Mouse (Mus musculus) granulocyte monocyte progenitor cell, adult 5-6 weeks (primary cell): ENCODE data around the gene Sbp. TPM values are rescaled to one million over a fixed set of nuclear protein-coding genes. Genes with fewer than 3 reads are reported as not detected.
"Not testable (repeated sequence)": the region's sequence is repeated elsewhere in the genome, so short reads cannot be mapped to it uniquely, and the experiment has no call there.

Experiments used
- ATAC-seq: replicated peaks from 2 replicates; pipeline ENCODE4 v1.8.0; 2016; ENCODE audit warnings: mild to moderate bottlenecking, moderate TSS enrichment, inconsistent platforms; ENCODE audit not compliant: poor library complexity, severe bottlenecking
- total RNA-seq, 2 experiments: library from RNA; stranded (forward) in 1 of 2; stranded (reverse) in 1 of 2; fragments of 200-712, 200-1000 nt in 1 of 2; fragments of >200 nt in 1 of 2; fragmentation: Nextera tagmentation in 1 of 2; gene quantifications; 2 replicates each; pipeline ENCODE4 v1.2.3; 2014 to 2017

Sbp gene
- total RNA-seq (2014; fragmentation: Nextera tagmentation) (not detected in 2 replicates), total RNA-seq (2017) (not detected in 2 replicates)

GRCm38 (mm10) chr17:23941372-23941771, at the start of gene Sbp:
Gene Sbp (plus strand): TSS chr17:23941672.
- ATAC-seq = no peak

DNA sequence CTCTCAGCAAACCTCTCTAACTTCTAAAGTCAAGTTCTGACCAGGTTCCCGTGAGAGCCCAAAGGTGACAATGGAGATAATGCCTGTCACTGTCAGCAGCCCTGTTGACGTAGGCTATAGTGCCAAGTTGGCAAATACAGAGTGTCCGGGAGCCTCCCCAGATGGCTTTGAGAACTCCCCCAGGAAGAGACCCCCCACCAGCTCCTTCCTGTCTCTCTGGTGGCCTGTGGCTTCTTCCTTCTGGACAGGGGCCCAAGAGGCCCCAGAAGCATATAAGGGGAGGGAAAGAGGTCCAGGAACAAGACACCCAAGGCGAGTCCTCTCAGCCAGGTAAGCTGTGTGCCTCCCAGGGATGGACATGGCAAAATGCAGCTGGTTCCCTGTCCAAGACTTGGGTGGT, 24.3 kb upstream of the Sbp start, which contains the start of gene Dcpp3:
TSS of gene Dcpp3 (plus strand) at position 301 of the 400 bp plus-strand sequence.
- not testable (repeated sequence) for ATAC-seq

GRCm38 (mm10) chr17:23924531-23925007, 16.9 kb upstream of the Sbp start:
- peak; percentile 98 for ATAC-seq

GRCm38 (mm10) chr17:23925090-23925493, 16.4 kb upstream of the Sbp start:
- ATAC-seq = peak; percentile 46

DNA sequence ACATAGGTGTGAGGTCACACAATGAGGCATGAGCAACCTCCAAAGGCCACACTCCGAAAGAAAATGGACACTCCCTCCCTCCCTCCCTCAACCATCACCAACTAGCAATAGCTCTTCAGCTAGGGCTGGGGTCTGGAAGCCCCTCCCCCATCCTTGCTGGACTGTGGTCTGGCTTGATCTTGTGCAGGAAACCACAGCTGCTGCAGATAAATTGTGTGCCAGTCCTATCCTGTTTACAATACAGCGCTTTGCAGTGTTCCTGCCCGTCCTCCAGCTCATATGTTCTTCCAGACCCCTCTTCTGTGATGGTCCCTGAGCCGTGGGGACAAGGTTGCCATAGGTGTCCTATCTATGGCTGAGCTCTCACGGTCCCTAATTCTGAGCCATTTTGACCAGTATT, 10.3 kb upstream of the Sbp start:
- ATAC-seq = no peak

DNA sequence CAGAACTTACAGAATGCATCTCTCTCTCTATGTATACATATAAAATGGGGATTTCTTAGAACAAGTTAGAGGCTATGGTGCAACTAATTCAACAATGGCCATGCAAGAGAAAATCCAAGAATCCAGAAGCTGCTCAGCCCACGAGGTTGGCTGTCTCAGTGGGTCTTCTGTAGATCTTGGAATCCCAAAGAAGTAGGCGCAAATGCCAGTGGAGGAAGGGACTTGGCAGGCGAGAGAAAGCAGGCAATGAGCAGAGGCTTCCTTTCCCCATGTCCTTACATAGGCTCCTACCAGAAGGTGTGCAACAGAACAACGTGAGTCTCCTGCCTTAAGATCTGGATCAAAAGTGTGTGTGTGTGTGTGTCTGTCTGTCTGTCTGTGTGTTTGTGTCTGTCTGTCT, 6.0 kb downstream of the Sbp start:
- not testable (repeated sequence) for ATAC-seq

GRCm38 (mm10) chr17:23949068-23949467, 7.6 kb downstream of the Sbp start:
- no peak for ATAC-seq

DNA sequence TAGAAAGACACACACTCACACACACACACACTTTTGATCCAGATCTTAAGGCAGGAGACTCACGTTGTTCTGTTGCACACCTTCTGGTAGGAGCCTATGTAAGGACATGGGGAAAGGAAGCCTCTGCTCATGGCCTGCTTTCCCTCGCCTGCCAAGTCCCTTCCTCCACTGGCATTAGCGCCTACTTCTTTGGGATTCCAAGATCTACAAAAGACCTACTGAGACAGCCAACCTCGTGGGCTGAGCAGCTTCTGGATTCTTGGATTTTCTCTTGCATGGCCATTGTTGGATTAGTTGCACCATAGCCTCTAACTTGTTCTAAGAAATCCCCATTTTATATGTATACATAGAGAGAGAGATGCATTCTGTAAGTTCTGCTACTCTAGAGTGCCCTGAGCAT, 9.4 kb downstream of the Sbp start:
- not testable (repeated sequence) for ATAC-seq

GRCm38 (mm10) chr17:23955174-23955573, 13.7 kb downstream of the Sbp start, which contains the start of gene Sbpl:
Gene Sbpl (minus strand): TSS chr17:23955274.
- ATAC-seq = no peak

GRCm38 (mm10) chr17:23960084-23960738, 18.7 kb downstream of the Sbp start:
- peak; percentile 92 for ATAC-seq

DNA sequence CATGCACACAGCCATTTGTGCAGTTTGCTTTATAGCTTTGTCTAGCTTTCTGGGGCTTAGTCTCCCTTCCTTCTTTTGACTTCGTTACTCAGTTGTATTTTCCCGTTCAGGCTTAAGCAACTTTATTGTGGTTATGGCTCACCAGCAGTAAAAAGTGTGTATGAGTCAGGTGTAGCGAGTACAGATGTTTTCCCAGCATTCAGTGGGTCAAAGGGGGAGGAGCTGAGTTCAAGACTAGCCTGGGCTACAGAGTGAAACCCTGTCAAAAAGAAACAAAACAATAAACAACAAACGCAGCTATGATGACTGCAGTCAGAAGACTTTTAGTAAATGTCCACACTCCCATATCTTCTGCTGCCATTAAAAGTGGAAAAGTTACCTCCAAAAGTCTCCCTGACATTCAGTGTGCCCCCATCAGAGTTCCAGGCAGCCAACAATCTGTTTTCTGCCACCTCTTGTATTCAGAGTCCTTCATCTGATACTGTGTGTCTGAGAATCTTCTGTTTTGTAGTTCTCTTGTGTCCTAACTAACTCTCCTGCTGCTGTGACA, 20.2 kb downstream of the Sbp start:
- ATAC-seq = peak; percentile 31; the same call in 1 of the 2 replicates

GRCm38 (mm10) chr17:23965805-23966425, 24.4 kb downstream of the Sbp start:
- no peak for ATAC-seq

GRCm38 (mm10) chr17:23966658-23967401, 25.4 kb downstream of the Sbp start:
- ATAC-seq = peak; percentile 83

DNA sequence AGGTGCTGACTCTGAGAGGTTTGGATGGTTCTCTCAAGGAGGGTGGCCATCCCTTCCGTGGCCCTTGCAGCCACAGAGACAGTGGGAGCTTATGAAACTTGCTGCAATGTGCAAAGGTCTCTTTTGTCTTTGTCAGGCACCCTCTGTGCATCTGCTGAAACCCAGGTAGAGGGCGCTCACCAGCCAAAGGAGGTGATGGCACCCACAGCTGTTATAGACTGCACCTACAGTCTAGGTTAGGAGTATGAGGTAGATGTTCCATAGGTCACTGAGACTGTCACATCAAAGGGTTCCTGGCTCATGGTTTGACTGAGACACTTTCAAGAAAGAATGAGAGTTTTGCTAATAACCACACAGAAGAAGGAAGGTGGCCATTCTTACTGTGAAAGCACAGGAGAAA, 27.3 kb downstream of the Sbp start:
- no peak for ATAC-seq

DNA sequence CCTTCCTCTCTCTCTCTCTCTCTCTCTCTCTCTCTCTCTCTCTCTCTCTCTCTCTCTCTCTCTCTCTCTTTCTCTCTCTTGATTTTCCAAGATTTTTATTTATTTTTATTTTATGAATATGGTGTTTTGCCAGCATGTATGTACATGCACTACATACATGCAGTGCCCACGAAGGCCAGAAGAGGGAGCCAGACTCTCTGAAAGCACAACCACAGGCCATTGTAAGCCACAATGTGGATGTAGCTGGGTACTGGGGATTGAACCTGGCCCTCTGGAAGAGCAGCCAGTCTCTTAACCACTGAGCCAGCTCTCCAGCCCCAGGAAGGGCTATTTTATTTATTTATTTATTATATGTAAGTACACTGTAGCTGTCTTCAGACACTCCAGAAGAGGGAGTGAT, 27.8 kb downstream of the Sbp start:
- peak; percentile 59 for ATAC-seq

DNA sequence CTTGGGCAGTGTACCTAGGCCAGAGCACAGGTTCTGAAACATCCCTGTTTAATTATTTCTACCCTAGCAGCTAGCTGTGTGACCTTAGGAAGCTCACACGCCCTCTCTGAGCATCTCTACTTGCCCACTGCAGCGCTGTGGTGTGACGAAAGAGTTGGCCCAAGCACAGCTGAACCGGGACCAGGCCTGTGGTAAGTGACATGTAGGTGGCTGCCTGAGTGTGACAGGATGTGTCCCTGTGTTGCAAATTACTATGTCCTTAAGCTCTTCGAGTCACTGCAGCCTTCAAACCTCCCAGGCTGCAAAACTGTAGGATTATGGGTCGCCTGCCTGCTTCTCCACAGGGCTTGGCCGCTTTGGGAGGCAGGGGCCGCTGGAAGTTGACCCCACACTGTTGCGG, 29.8 kb downstream of the Sbp start:
- ATAC-seq = no peak

GRCm38 (mm10) chr17:23976665-23977064, 35.2 kb downstream of the Sbp start:
- ATAC-seq = no peak

DNA sequence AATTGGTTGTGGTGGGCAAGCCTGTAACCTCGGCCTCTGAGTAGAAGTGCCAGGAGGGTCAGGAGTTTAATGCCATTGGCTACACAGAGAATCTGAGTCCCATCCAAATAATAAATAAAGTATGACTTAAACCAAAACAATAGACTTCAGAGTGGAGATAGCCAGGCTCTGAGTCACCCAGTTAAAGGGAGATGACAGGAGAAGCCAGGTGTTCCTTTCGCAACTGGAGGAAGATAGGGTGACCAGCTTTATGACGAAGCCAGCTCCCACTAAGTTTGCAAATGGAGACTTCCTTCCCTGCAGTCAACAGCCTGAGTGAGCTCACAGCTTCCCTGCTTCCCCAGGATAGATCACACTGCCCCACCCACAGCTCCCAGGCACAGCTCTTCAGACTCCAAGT, 38.0 kb downstream of the Sbp start:
- peak; percentile 54 for ATAC-seq

DNA sequence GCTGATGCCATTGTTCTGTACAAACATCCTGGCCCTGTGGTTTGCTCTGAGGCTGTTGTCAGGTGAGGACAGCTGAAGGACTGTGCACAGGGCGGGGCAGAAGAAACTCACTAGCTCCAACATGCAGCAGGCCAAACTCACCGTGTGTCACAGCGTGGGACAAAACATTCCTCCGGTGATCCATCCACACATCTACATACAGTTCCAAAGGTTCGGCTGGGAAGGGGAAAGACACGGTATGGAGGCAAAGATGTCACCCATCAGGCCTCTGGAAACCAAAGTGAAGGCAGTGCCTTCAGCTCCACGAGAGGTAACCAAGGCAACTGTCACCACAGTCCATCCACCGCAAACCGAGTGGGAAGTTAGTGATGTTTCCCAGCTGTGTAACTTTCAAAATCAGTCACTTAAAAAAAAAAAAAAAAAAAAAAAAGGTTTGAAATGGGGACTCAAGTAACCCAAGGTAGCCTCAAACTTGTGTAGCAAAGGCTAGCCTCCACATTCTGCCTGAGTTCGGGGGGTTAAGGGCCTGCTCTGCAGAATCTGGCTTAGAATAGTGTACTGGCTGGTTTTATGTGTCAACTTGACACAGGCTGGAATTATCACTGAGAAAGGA, 38.9 kb downstream of the Sbp start, which contains the start of gene Prss30:
TSS of gene Prss30 (minus strand) at position 270 of the 613 bp plus-strand sequence.
- peak; percentile 87 for ATAC-seq

DNA sequence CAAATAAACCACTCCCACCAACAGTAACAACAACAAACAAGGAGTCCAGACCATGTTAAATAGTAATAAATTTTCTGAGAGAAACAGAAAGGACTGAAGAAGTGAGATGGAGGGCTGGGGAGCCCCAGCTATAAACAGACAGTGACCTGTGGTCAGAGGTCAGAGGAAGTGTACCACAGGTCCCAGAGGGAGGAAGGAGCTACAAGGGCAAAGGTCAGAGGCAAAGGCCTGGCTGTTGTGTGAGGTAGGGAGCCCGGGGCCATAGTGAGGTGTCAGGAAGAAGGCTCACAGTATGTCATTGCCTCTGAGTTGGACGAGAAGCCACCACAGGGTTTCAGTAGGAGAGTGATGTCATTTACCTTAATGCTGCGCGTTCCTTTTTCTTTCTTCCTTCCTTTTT, 41.4 kb downstream of the Sbp start:
- ATAC-seq = peak; percentile 47
